Mouse (Mus musculus) stomach, embryonic 15.5 days (tissue): ENCODE measurements around the gene Srbd1. TPM values are rescaled to one million over a fixed set of nuclear protein-coding genes. Genes with fewer than 3 reads are reported as not detected.

ENCODE experiments used
- ATAC-seq: fragments of 200-750 bp; cut with Nextera tagmentation; 2 replicates; pipeline ENCODE4 v1.8.0; 2017; ENCODE audit warnings: low read depth, moderate number of reproducible peaks, moderate TSS enrichment; ENCODE audit not compliant: insufficient read depth, low FRiP score
- H3K27ac ChIP-seq: fragments of 300-500 bp; sonication (generic); 2 replicates; pipeline ENCODE4 v1.5.1; 2015; ENCODE audit warnings: mild to moderate bottlenecking, inconsistent platforms
- H3K27me3 ChIP-seq: fragments of 300-500 bp; sonication (generic); replicated peaks from 2 replicates; pipeline ENCODE4 v1.6.1; 2015; ENCODE audit warnings: inconsistent platforms
- H3K36me3 ChIP-seq: fragments of 300-500 bp; sonication (generic); 2 replicates; pipeline ENCODE4 v1.6.1; 2015; ENCODE audit warnings: inconsistent platforms
- H3K4me1 ChIP-seq: fragments of 300-500 bp; sonication (generic); 2 replicates; pipeline ENCODE4 v1.6.1; 2015; ENCODE audit warnings: inconsistent platforms
- H3K4me2 ChIP-seq: fragments of 300-500 bp; sonication (generic); 2 replicates; pipeline ENCODE4 v1.6.1; 2015; ENCODE audit warnings: mild to moderate bottlenecking, inconsistent platforms
- H3K4me3 ChIP-seq: fragments of 300-500 bp; sonication (generic); replicated peaks from 2 replicates; pipeline ENCODE4 v1.5.1; 2015; ENCODE audit warnings: inconsistent platforms
- H3K9ac ChIP-seq: fragments of 300-500 bp; sonication (generic); 2 replicates; pipeline ENCODE4 v1.6.1; 2015; ENCODE audit warnings: inconsistent platforms
- H3K9me3 ChIP-seq: fragments of 300-500 bp; sonication (generic); 2 replicates; pipeline ENCODE4 v1.6.1; 2016; ENCODE audit warnings: inconsistent platforms
- WGBS: fragments of 180-500 bp; shearing (Covaris S2); methylation state at CpG from one replicate; pipeline ENCODE4 v1.1.7; 2015; 5-methylcytosine and 5-hydroxymethylcytosine counted together
- polyA plus RNA-seq: library from polyadenylated mRNA; unstranded; fragments of >200 nt; fragmentation: Nextera tagmentation; extraction: Ambion mirVana; gene quantifications from 2 replicates; pipeline ENCODE4 v1.2.1, GENCODE M21; 2015

The Srbd1 gene
- polyA plus RNA-seq, 1 experiment from 2014 or later, result 13.3 TPM

DNA sequence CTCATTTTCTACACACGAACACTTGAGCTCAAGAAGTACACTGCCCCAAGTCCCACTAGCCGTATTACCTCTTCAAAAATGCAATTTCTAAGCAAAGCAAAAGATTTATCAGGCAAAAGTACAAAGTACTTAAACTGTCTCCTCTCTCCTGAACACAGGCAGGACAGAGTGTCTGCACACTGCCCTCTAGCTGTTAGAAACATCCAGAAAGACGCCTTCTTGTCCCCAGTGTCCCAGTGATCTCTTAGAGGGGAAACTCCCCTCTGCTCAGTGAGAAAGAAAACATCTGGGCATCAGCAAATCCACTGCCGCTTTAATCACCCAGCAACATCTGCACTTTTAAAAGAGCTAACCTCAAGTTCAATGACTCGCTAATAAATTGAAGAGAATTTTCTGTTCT lies 12.4 kb downstream of the Srbd1 start:
- 49% methylated on average over 5 of the region's 5 CpGs for WGBS
- no peak for ATAC-seq

GRCm38 (mm10) chr17:86128198-86128597 lies 16.8 kb downstream of the Srbd1 start:
- no peak overlapping the region for H3K4me2 ChIP-seq
- H3K4me3 ChIP-seq, result no peak overlapping the region
- H3K27me3 ChIP-seq, result no peaks in the 10 kb centered on the region
- 93% methylated on average over 5 of the region's 5 CpGs for WGBS
- no peaks in the 10 kb centered on the region for H3K4me1 ChIP-seq
- ATAC-seq, result no peak
- no peak overlapping the region for H3K9ac ChIP-seq
- H3K36me3 ChIP-seq, result peaks cover 4% of the 10 kb centered on the region
- H3K27ac ChIP-seq, result no peak overlapping the region
- no peaks in the 10 kb centered on the region for H3K9me3 ChIP-seq

More for the DNA sequence above, 12.4 kb downstream of the Srbd1 start:
- no peak overlapping the region for H3K4me3 ChIP-seq
- no peak overlapping the region for H3K27ac ChIP-seq
- H3K27me3 ChIP-seq, result no peaks in the 10 kb centered on the region
- no peaks in the 10 kb centered on the region for H3K4me1 ChIP-seq
- H3K4me2 ChIP-seq, result no peak overlapping the region
- no peaks in the 10 kb centered on the region for H3K9me3 ChIP-seq
- H3K36me3 ChIP-seq, result peaks cover 6% of the 10 kb centered on the region; the same call in 1 of the 2 replicates
- no peak overlapping the region for H3K9ac ChIP-seq

DNA sequence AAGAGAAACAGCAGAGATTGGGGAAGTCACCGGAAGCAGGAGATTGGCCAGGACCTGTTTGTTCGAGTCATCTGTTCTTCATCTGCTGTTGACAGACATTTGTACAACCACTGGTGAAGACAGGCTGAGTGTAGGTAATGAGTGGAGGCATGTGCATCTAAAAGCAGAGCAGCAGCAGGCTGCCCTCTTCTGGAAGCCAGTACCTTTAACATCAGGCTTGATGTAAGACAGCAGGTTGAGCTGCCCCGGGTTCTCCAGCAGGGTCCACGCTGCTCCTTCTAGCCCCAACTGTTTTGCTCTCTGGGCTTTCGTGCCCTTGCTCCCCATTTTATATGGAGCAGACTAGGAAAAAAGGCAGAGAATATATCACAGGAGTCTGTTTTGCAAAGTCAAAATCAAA lies 19.1 kb downstream of the Srbd1 start:
- ATAC-seq, result no peak
- 68% methylated on average over 5 of the region's 5 CpGs for WGBS
- H3K9ac ChIP-seq, result no peak overlapping the region
- H3K4me2 ChIP-seq, result no peak overlapping the region
- peaks cover 15% of the 10 kb centered on the region for H3K36me3 ChIP-seq
- H3K9me3 ChIP-seq, result no peaks in the 10 kb centered on the region
- H3K27ac ChIP-seq, result no peak overlapping the region
- no peaks in the 10 kb centered on the region for H3K27me3 ChIP-seq
- H3K4me3 ChIP-seq, result no peak overlapping the region
- H3K4me1 ChIP-seq, result no peaks in the 10 kb centered on the region

DNA sequence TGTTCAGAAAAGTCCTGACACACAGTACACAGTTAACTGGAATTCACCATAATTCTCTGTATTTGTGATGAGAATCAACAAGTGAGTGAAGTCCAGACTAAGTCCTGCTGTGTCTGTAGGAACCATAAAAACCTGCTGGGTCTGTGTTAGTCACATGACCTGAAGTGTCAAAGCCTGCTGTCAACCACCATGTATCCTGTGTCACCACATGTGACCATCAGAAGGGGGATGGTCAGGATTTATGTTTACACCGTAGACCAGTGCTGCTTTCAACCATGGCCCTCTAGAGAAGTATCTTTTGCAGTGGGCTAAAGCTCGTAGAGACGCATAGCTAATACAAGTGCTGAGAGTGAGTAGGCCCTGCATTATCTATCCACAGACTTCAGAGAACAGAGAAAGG lies 21.8 kb downstream of the Srbd1 start:
- Histone ChIP-seq H3K27me3 (no peaks in the 10 kb centered on the region), H3K4me2 (no peak overlapping the region), H3K4me3 (no peak overlapping the region), H3K9me3 (no peaks in the 10 kb centered on the region), H3K9ac (no peak overlapping the region), H3K27ac (no peak overlapping the region), H3K4me1 (no peaks in the 10 kb centered on the region), H3K36me3 (peaks cover 15% of the 10 kb centered on the region)
- WGBS, result 93% methylated on average over 3 of the region's 3 CpGs
- ATAC-seq, result no peak

DNA sequence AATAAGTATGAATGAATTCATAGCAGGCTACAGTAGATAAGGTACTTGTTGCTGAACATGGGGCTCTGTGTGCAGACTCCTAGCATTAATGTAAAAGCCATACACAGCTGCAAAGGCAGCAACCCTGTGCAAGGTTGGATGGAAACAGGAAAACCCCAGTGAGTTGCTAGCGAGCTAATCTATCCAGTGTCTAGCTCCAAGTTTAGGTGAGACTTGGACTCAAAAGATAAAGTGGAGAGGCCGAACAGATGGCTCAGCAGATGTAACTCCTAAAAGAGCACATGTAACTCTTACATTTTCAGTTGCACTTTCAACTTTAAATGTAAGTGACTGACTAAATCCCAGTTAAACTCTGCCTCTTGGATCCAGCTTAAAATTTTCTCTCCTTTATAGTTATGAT lies 48.1 kb downstream of the Srbd1 start:
- no peak for ATAC-seq
- H3K27ac ChIP-seq, result no peak overlapping the region
- 81% methylated on average over 2 of the region's 2 CpGs for WGBS
- H3K4me1 ChIP-seq, result no peaks in the 10 kb centered on the region
- H3K9ac ChIP-seq, result no peak overlapping the region
- H3K4me3 ChIP-seq, result no peak overlapping the region
- H3K4me2 ChIP-seq, result no peak overlapping the region
- H3K36me3 ChIP-seq, result 0 out of 2 replicates have a peak, but pooled peaks cover 3% of the 10 kb centered on the region
- no peaks in the 10 kb centered on the region for H3K9me3 ChIP-seq
- no peaks in the 10 kb centered on the region for H3K27me3 ChIP-seq

DNA sequence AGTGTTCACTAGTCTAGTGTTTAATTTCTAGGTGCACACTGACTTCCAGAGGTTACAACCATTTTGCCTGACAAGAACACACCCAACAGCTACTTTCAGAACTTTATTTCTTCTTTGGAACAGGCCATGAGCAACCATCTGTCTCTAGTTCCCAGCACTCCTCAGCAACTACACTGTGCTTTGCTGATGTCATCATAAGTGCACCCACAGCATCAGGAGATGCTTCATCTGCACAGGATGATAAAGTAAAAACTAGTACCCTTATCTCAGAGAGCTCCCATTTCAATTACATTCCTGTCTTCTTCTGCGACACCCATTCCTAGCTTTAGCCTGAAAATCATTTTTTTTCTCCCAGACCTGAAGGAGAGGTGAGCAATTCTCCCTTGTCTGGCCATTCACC lies 51.9 kb downstream of the Srbd1 start:
- ATAC-seq, result no peak
- no peak overlapping the region for H3K4me2 ChIP-seq
- no peak overlapping the region for H3K27ac ChIP-seq
- H3K9ac ChIP-seq, result no peak overlapping the region
- no peaks in the 10 kb centered on the region for H3K4me1 ChIP-seq
- no peaks in the 10 kb centered on the region for H3K9me3 ChIP-seq
- H3K36me3 ChIP-seq, result 0 out of 2 replicates have a peak, but pooled peaks cover 3% of the 10 kb centered on the region
- WGBS, result 83% methylated on average over 1 of the region's 1 CpGs
- no peak overlapping the region for H3K4me3 ChIP-seq
- no peaks in the 10 kb centered on the region for H3K27me3 ChIP-seq

- no peaks in the 10 kb centered on the region for H3K27me3 ChIP-seq
- H3K4me1 ChIP-seq, result no peaks in the 10 kb centered on the region
- no peak overlapping the region for H3K4me2 ChIP-seq
- ATAC-seq, result no peak
- H3K9me3 ChIP-seq, result no peaks in the 10 kb centered on the region
- H3K9ac ChIP-seq, result no peak overlapping the region
- 67% methylated on average over 1 of the region's 1 CpGs for WGBS
- H3K4me3 ChIP-seq, result no peak overlapping the region
- 0 out of 2 replicates have a peak, but pooled peaks cover 3% of the 10 kb centered on the region for H3K36me3 ChIP-seq
- H3K27ac ChIP-seq, result no peak overlapping the region
Observed at GRCm38 (mm10) chr17:86091631-86092030, 53.3 kb downstream of the Srbd1 start.

- 59% methylated on average over 9 of the region's 9 CpGs for WGBS
- Histone ChIP-seq H3K9me3 (no peaks in the 10 kb centered on the region), H3K9ac (no peak overlapping the region), H3K27me3 (no peaks in the 10 kb centered on the region), H3K4me2 (no peak overlapping the region), H3K4me1 (no peaks in the 10 kb centered on the region), H3K4me3 (no peak overlapping the region), H3K36me3 (no peaks in the 10 kb centered on the region), H3K27ac (no peak overlapping the region)
- no peak for ATAC-seq
Observed at GRCm38 (mm10) chr17:86089893-86090588, 54.9 kb downstream of the Srbd1 start.

- WGBS, result 88% methylated on average over 9 of the region's 9 CpGs
- no peak for ATAC-seq
- H3K27me3 ChIP-seq, result no peaks in the 10 kb centered on the region
- no peak overlapping the region for H3K4me3 ChIP-seq
- no peaks in the 10 kb centered on the region for H3K4me1 ChIP-seq
- H3K9me3 ChIP-seq, result no peaks in the 10 kb centered on the region
- no peaks in the 10 kb centered on the region for H3K36me3 ChIP-seq
- no peak overlapping the region for H3K9ac ChIP-seq
- H3K27ac ChIP-seq, result no peak overlapping the region
- no peak overlapping the region for H3K4me2 ChIP-seq
Observed at GRCm38 (mm10) chr17:86087922-86088321, 57.1 kb downstream of the Srbd1 start.

GRCm38 (mm10) chr17:86086191-86086590 lies 58.8 kb downstream of the Srbd1 start:
- Histone ChIP-seq H3K27me3 (no peaks in the 10 kb centered on the region), H3K36me3 (no peaks in the 10 kb centered on the region), H3K4me2 (no peak overlapping the region), H3K27ac (no peak overlapping the region), H3K4me1 (no peaks in the 10 kb centered on the region), H3K9ac (no peak overlapping the region), H3K4me3 (no peak overlapping the region), H3K9me3 (no peaks in the 10 kb centered on the region)
- ATAC-seq, result no peak
- 80% methylated on average over 4 of the region's 4 CpGs for WGBS

- Histone ChIP-seq H3K27ac (no peak overlapping the region), H3K27me3 (no peaks in the 10 kb centered on the region), H3K4me1 (no peaks in the 10 kb centered on the region), H3K4me2 (no peak overlapping the region), H3K36me3 (no peaks in the 10 kb centered on the region), H3K9ac (no peak overlapping the region), H3K9me3 (no peaks in the 10 kb centered on the region), H3K4me3 (no peak overlapping the region)
- WGBS, result 57% methylated on average over 7 of the region's 7 CpGs
- no peak for ATAC-seq
Observed at GRCm38 (mm10) chr17:86083207-86083606, 61.8 kb downstream of the Srbd1 start.

DNA sequence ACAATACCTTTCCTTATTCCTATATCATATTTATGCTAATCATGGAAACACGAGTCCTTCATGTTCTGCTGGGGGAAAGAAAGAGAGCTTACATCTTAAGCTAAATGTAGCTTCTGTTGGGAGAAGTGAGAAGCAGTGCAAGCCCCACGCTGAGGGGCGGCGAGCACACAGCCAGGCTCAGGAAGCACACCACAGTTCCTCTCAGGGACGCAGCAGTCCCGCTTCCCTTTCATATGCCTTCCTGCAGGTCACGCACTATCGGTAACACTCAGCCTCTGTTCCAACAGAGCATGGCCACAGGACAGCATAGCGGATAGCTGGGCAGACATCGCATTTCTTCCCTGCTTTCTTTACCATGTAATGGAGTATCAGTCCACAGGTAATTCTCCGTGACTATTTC lies 66.9 kb downstream of the Srbd1 start:
- Histone ChIP-seq H3K9me3 (no peaks in the 10 kb centered on the region), H3K36me3 (no peaks in the 10 kb centered on the region), H3K4me3 (no peak overlapping the region), H3K27me3 (no peaks in the 10 kb centered on the region), H3K27ac (no peak overlapping the region), H3K4me1 (no peaks in the 10 kb centered on the region), H3K4me2 (no peak overlapping the region), H3K9ac (no peak overlapping the region)
- 80% methylated on average over 11 of the region's 11 CpGs for WGBS
- no peak for ATAC-seq

DNA sequence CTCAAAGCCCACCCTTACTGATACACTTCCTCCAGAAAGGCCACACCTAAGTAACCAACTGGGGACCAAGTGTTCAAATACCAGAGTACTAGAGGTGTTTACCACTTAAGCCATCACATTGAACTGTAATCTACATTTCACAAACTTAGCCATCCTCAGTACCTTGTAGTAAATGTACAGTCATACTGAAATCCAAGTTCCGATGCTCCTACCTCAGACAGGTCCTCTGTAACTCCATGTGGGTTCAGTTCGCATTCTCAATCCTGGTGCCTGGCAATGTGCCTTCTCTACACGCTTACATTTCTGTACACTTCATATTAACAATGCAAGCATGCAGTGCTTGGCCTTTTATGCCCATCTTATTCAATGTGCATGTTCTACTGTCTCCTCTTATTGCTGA lies 77.5 kb downstream of the Srbd1 start:
- no peaks in the 10 kb centered on the region for H3K27me3 ChIP-seq
- no peaks in the 10 kb centered on the region for H3K36me3 ChIP-seq
- no peak overlapping the region for H3K27ac ChIP-seq
- H3K9ac ChIP-seq, result no peak overlapping the region
- H3K9me3 ChIP-seq, result no peaks in the 10 kb centered on the region
- no peak for ATAC-seq
- 91% methylated on average over 3 of the region's 3 CpGs for WGBS
- no peaks in the 10 kb centered on the region for H3K4me1 ChIP-seq
- H3K4me3 ChIP-seq, result no peak overlapping the region
- H3K4me2 ChIP-seq, result no peak overlapping the region
